Mouse (Mus musculus) embryonic facial prominence, embryonic 14.5 days (tissue): Measurements from ENCODE around the gene Elavl1. TPM values are rescaled to one million over a fixed set of nuclear protein-coding genes. Genes with fewer than 3 reads are reported as not detected.
"Not testable (repeated sequence)": the region's sequence is repeated elsewhere in the genome, so short reads cannot be mapped to it uniquely, and the experiment has no call there.

Experiments
- ATAC-seq: fragments of 200-750 bp; cut with Nextera tagmentation; 2 replicates; pipeline ENCODE4 v1.8.0; 2017; ENCODE audit warnings: low read depth, moderate number of reproducible peaks, moderate TSS enrichment
- DNase-seq: peaks from one replicate; pipeline ENCODE4 v3.0.0-alpha.2; 2015; ENCODE audit warnings: low spot score
- H3K27ac ChIP-seq: fragments of 300-500 bp; sonication (generic); replicated peaks from 2 replicates; pipeline ENCODE4 v1.5.1; 2014; ENCODE audit warnings: low read depth, mild to moderate bottlenecking, low read length, moderate library complexity
- H3K27me3 ChIP-seq: fragments of 300-500 bp; sonication (generic); replicated peaks from 2 replicates; pipeline ENCODE4 v1.6.1; 2014; ENCODE audit warnings: low read length; ENCODE audit not compliant: control insufficient read depth, insufficient read depth
- H3K36me3 ChIP-seq: fragments of 300-500 bp; sonication (generic); 2 replicates; pipeline ENCODE4 v1.6.1; 2014; ENCODE audit warnings: low read length, mixed read lengths; ENCODE audit not compliant: control insufficient read depth, insufficient read depth
- H3K4me1 ChIP-seq: fragments of 300-500 bp; sonication (generic); 2 replicates; pipeline ENCODE4 v1.6.1; 2014; ENCODE audit warnings: antibody characterized with exemption, low read length; ENCODE audit not compliant: control insufficient read depth, insufficient read depth
- H3K4me2 ChIP-seq: fragments of 300-500 bp; sonication (generic); 2 replicates; pipeline ENCODE4 v1.6.1; 2014; ENCODE audit warnings: low read depth, mild to moderate bottlenecking, low read length, moderate library complexity, mixed read lengths
- H3K4me3 ChIP-seq: fragments of 300-500 bp; sonication (generic); 2 replicates; pipeline ENCODE4 v1.5.1; 2014; ENCODE audit warnings: low read depth, mild to moderate bottlenecking, low read length
- H3K9ac ChIP-seq: fragments of 300-500 bp; sonication (generic); 2 replicates; pipeline ENCODE4 v1.6.1; 2014; ENCODE audit warnings: low read depth, mild to moderate bottlenecking, low read length, moderate library complexity, mixed read lengths
- H3K9me3 ChIP-seq: fragments of 300-500 bp; sonication (generic); 2 replicates; pipeline ENCODE4 v1.6.1; 2016; ENCODE audit warnings: low read length; ENCODE audit not compliant: control insufficient read depth
- WGBS: fragments of 180-500 bp; shearing (Covaris S2); extraction: QIAGEN DNeasy Blood & Tissue Kit; methylation state at CpG from one replicate; pipeline ENCODE4 v1.1.7; 2014; 5-methylcytosine and 5-hydroxymethylcytosine counted together
- polyA plus RNA-seq: library from polyadenylated mRNA; unstranded; fragments of >200 nt; fragmentation: Nextera tagmentation; extraction: Ambion mirVana; gene quantifications from 2 replicates; pipeline ENCODE4 v1.2.1, GENCODE M21; 2014

Elavl1 gene
- polyA plus RNA-seq, 1 experiment from 2014 or later = 217 TPM

DNA sequence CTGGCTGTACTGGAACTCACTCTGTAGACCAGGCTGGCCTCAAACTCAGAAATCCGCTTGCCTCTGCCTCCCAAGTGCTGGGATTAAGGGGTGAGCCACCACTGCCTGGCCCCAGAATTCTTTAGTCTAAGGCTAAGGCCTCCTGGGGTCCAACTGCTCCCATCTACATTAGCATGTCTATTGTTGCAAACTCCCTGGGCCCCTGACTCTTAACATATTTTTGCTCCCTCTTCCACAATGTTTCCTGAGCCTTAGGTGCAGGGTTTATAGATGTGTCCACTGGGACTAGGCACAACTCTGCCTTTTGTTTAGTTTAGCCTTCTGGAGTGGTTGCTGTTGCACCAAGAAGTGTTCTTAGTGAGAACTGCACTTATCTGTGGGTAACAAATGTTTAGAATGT lies 29.3 kb upstream of the Elavl1 start:
- ATAC-seq (no peak), DNase-seq (no peak)
- 88% methylated on average over 1 of the region's 1 CpGs for WGBS
- Histone ChIP-seq H3K9me3 (no peaks in the 10 kb centered on the region), H3K4me2 (no peak overlapping the region), H3K36me3 (no peaks in the 10 kb centered on the region), H3K4me3 (no peak overlapping the region), H3K4me1 (no peaks in the 10 kb centered on the region), H3K9ac (no peak overlapping the region), H3K27ac (no peak overlapping the region), H3K27me3 (no peaks in the 10 kb centered on the region)

DNA sequence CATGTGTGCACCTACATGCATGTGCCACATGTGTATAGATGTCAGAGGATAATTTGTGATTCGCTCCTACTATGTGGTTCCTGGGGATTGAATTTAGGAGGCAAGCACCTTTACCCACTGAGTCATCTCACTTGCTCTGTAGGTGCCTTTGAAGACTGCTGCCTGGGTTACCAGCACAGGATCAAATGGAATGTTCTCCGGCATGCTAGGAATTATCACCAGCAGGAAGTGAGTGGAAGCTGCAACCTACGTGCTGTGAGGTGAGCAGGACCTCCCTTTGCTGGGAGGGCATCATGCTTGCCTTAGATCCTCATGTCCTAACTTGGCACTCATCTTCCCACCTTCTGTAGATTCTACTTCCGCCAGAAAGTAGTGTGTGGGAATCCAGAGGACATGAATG lies 28.5 kb upstream of the Elavl1 start:
- Histone ChIP-seq H3K4me2 (no peak overlapping the region), H3K27me3 (no peaks in the 10 kb centered on the region), H3K27ac (no peak overlapping the region), H3K4me3 (no peak overlapping the region), H3K9me3 (no peaks in the 10 kb centered on the region), H3K9ac (no peak overlapping the region), H3K4me1 (no peaks in the 10 kb centered on the region), H3K36me3 (no peaks in the 10 kb centered on the region)
- 81% methylated on average over 4 of the region's 4 CpGs for WGBS
- ATAC-seq (no peak), DNase-seq (no peak)

DNA sequence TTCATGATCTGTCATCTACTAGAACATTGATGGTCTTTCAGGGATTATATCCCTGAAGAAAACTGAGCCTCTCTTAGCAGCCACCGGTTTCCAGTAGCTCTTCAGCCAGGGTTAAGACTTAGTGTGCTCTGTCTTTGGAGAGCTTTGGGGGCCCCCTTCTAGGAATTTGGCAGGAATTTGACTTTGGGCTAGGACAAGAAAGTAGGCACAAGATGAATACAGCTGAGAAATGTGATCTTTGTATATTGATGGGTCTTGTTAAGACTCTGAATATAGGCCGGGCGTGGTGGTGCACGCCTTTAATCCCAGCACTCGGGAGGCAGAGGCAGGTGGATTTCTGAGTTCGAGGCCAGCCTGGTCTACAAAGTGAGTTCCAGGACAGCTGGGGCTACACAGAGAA lies 27.3 kb upstream of the Elavl1 start:
- not testable (repeated sequence) for DNase-seq, H3K27me3 ChIP-seq, H3K4me3 ChIP-seq, H3K4me1 ChIP-seq, H3K4me2 ChIP-seq, H3K9ac ChIP-seq, H3K27ac ChIP-seq, ATAC-seq, H3K36me3 ChIP-seq, H3K9me3 ChIP-seq
- WGBS = 88% methylated on average over 6 of the region's 6 CpGs

DNA sequence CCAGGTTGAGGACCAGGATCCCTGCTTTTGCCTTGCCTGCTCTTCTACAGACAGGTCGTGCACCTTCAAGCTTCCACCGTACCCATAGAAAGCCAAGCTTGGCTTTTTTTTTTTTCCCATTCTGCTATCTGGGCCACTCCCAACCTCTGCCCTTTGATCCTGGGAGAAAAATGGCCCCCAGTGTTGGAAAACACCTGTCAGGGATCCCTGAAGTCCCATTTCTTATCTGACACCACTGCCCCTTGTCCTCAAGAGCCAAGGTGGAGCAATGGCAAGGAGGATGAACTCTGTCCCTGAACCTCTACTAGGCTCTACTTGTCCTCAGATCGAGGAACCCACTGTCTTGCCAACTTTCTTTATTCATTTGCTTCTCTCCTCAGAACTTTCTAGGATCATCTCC lies 25.4 kb upstream of the Elavl1 start:
- 80% methylated on average over 3 of the region's 3 CpGs for WGBS
- H3K4me3 ChIP-seq = no peak overlapping the region
- no peaks in the 10 kb centered on the region for H3K9me3 ChIP-seq

DNA sequence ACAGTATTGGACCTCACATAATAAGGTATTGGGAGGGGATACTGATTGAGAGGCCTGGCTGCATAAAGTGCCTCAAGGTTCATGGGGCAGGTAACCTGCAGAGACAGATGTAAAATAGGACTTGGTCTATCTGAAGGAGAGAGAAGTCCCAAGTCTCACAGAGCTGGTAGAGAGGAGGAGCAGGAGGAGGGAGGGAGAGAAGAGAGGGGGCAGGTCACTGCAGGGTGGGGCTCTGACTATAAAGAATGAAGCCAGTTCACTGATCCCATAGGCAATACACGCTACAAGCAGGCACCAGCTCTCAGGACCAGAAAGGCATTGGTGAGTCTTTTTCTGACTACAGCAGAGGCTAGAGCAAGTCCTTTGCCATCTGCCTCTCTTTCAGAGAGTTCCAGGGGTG lies 24.1 kb upstream of the Elavl1 start:
- WGBS = 69% methylated on average over 1 of the region's 1 CpGs
- no peak for ATAC-seq
- Histone ChIP-seq H3K36me3 (no peaks in the 10 kb centered on the region), H3K27me3 (no peaks in the 10 kb centered on the region), H3K4me2 (no peak overlapping the region), H3K9ac (no peak overlapping the region), H3K9me3 (no peaks in the 10 kb centered on the region), H3K4me3 (no peak overlapping the region), H3K4me1 (no peaks in the 10 kb centered on the region), H3K27ac (no peak overlapping the region)
- no peak for DNase-seq

More for the DNA sequence above, 25.4 kb upstream of the Elavl1 start:
- H3K4me1 ChIP-seq = no peaks in the 10 kb centered on the region
- DNase-seq (no peak), ATAC-seq (no peak)
- H3K27me3 ChIP-seq = no peaks in the 10 kb centered on the region
- no peak overlapping the region for H3K27ac ChIP-seq
- no peaks in the 10 kb centered on the region for H3K36me3 ChIP-seq
- no peak overlapping the region for H3K9ac ChIP-seq
- H3K4me2 ChIP-seq = no peak overlapping the region

DNA sequence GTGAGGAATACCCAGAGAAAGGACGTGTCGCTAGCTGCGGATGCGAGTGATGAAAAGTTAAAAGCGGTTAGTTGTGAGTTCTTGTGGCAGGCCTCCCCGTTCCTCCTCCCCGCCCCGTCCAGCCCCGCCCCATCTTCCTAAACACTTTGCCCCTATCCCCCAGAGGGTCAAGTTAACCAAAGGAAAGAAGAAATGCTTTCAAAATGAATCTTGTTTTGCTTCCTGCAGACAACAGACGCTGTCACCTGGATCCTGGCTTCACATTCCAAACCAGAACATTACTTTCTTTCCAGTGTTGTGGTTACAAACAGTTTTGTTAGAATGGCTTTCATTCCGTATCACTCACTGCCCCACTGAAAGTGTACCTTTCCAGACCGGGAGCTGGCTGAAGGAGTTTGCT lies 23.1 kb upstream of the Elavl1 start:
- Histone ChIP-seq H3K4me2 (peak overlapping the region; percentile 37), H3K4me3 (no peak overlapping the region), H3K27me3 (no peaks in the 10 kb centered on the region), H3K9ac (no peak overlapping the region), H3K27ac (no peak overlapping the region), H3K9me3 (no peaks in the 10 kb centered on the region), H3K4me1 (no peaks in the 10 kb centered on the region), H3K36me3 (no peaks in the 10 kb centered on the region)
- ATAC-seq = no peak
- no peak for DNase-seq
- 29% methylated on average over 12 of the region's 12 CpGs for WGBS

DNA sequence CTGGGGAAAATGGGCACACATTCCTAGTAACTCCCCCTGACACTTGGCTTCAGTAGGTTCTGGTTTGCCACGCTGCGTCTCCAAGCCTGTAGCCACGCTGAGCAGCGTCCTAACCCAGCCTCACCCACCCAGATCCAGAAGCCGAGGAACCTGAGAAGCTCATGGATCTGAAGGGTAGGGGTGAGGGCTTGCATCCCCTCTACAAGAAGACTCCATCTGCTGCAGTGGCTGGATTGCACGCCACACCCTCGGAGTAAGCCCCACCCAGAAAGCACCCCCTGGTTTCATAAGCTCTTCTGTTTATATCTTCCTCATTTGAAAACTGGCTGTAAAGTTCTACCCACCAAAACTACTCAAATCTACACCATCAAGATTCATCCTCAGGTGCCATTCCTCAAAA lies 22.4 kb upstream of the Elavl1 start:
- H3K4me3 ChIP-seq = no peak overlapping the region
- 55% methylated on average over 7 of the region's 7 CpGs for WGBS
- no peaks in the 10 kb centered on the region for H3K4me1 ChIP-seq
- no peaks in the 10 kb centered on the region for H3K27me3 ChIP-seq
- H3K4me2 ChIP-seq = peak overlapping the region; percentile 37
- H3K9me3 ChIP-seq = no peaks in the 10 kb centered on the region
- H3K27ac ChIP-seq = no peak overlapping the region
- DNase-seq (no peak), ATAC-seq (0 out of 2 replicates have a peak, but pooled peaks have one; percentile 15)
- no peak overlapping the region for H3K9ac ChIP-seq
- H3K36me3 ChIP-seq = no peaks in the 10 kb centered on the region

DNA sequence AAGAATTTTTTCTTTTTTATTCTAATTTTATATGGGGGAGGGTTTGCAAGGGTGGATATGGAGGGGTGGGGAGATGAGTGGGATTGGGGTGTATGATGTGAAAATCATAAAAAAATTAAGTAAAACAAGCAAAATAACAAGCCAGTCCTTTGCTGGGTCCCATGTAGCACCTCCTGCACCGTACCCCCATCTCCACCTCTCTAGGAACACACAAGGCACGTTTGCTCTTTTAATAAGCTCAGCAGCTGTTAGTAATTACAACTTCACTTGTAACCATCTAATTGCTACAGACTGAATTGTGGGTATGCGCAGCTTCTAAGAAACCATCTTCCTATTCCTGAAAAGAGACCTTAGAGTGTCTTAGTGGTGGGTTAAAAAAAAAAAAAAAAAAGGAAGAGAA lies 15.0 kb upstream of the Elavl1 start:
- WGBS = 52% methylated on average over 3 of the region's 3 CpGs
- H3K9ac ChIP-seq = no peak overlapping the region
- peaks cover 40% of the 10 kb centered on the region for H3K36me3 ChIP-seq
- H3K27ac ChIP-seq = no peak overlapping the region
- no peaks in the 10 kb centered on the region for H3K4me1 ChIP-seq
- H3K27me3 ChIP-seq = no peaks in the 10 kb centered on the region
- no peak for ATAC-seq
- H3K4me3 ChIP-seq = no peak overlapping the region
- H3K9me3 ChIP-seq = no peaks in the 10 kb centered on the region
- no peak for DNase-seq
- H3K4me2 ChIP-seq = no peak overlapping the region

DNA sequence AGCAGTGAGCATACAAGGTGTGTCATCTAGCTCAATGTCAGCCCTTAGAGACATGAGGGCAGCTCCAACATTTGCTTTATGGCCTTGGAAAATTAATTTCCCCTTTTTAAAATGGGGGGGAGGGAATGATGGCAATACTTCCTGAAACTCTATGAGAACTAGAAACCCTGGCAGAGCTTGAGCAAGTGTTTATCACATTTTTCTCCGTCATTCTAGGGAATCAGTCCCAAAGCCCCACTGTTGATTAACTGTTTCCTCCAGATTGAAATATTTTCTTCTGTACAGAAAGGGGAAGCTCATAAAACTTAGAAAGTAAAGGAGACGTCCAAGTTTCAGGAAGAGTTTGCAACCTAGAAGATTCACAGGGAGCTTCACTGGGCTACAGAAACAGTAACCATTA lies 10.5 kb upstream of the Elavl1 start:
- ATAC-seq = no peak
- Histone ChIP-seq H3K4me2 (no peak overlapping the region), H3K4me1 (no peaks in the 10 kb centered on the region), H3K9ac (no peak overlapping the region), H3K27ac (no peak overlapping the region), H3K36me3 (peaks cover 82% of the 10 kb centered on the region), H3K4me3 (no peak overlapping the region), H3K9me3 (no peaks in the 10 kb centered on the region), H3K27me3 (no peaks in the 10 kb centered on the region)
- DNase-seq = no peak
- WGBS = 94% methylated on average over 2 of the region's 2 CpGs
